Mouse (Mus musculus) kidney, adult 2 months (tissue): ENCODE data around the gene Fam83e.

ENCODE experiments used
- CTCF ChIP-seq: fragments of 200-500 bp; conservative IDR thresholded peaks from 2 replicates; pipeline ENCODE4 v1.5.1; 2011; ENCODE audit warnings: low read depth, mild to moderate bottlenecking, control low read depth, low read length, moderate library complexity, mixed read lengths; ENCODE audit not compliant: insufficient read depth, insufficient read length
- POLR2A ChIP-seq: fragments of 200-500 bp; IDR thresholded peaks from one replicate; pipeline ENCODE4 v1.6.1; 2011; ENCODE audit warnings: low read depth, low read length, control low read depth

DNA sequence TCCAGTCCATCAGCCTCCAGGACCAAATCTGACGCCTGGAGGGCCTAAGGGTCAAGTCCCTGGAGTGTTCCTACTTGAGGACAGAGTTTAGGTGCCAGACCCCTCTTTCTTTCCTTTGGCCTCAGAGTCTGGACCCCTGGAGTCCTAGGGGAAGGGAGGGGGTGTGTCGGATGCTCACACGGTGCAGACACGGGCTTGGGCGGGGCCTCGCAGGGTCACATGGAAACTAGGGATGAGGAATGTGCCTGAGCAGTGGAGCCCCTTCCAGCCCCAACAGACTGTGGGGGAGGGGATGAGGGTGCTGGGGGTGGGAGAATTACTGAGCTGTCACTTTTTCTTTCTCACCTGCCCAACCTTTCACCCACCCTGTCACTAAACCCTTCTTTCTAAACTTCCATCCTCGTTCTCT is 15.1 kb upstream of the Fam83e start:
- TF ChIP-seq CTCF: no peak
- peak; percentile 59 for TF ChIP-seq POLR2A
